Mouse (Mus musculus): ENCODE measurements at regions not wholly inside any gene's neighbourhood (a gene's known extent, or its start where the extent isn't known, plus 50 kb on each side); places are given as distances from the start of the nearest gene placed in this dataset.

DNA sequence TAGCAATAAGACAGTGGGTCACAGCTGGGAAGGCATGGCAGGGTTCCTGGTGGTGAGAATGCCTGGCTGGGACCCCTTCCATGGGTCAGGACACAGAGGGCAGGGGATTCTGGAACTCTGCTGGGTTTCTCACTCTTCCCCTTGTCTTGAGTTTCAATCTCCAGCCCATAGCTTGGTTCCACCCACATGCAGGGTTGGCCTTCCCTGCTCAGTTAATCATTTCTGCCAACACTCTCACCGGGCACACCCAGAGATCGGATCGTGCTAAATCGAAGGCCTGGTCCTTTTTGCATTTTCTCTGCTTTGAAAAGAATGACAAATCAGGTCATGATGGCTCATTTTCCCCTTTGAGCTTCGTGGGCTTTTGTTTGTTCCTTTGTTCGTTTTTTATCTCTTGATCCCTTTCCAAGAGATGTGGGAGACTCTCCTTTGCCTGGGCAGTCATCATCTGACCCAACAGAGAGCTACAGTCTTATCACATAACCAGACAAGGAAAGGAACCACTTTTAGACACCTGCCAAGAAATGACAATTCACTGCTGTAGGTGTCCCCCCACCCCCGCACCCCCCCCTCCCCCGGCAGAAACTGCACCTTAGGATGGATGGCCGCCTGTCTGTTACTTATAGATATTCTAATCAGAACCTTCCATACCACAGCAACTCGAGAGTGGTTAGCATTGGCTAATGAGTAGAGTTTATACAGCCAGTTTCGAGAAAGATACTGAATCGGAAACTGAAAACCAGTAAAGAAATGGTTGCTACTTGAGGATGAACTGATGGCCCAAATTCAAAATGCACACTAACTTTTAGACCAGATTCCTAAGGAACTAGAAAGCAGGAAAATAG is 90.4 kb upstream of the Tspan5 start:
- TF ChIP-seq CTCF (IDR thresholded peaks at IDR 0.05; ENCODE audit: low read depth, low read length) (no peak), POLR2A (IDR thresholded peaks at IDR 0.05; ENCODE audit: insufficient read depth, low read length) (no peak), EP300 (IDR thresholded peaks at IDR 0.05; ENCODE audit: insufficient read depth, low read depth, low read length) (no peak)

Measured in ES-Bruce4 (cell line).